Mouse (Mus musculus): Measurements from ENCODE around the gene Ubtfl1. TPM values are rescaled to one million over a fixed set of nuclear protein-coding genes. Genes with fewer than 3 reads are reported as not detected.
"Not testable (repeated sequence)": the region's sequence is repeated elsewhere in the genome, so short reads cannot be mapped to it uniquely, and the experiment has no call there.

Ubtfl1 gene
- not detected in 2 replicates for polyA plus RNA-seq (2015; fragmentation: Nextera tagmentation; extraction: Ambion mirVana)

- Histone ChIP-seq H3K27me3 (no peaks in the 10 kb centered on the region), H3K4me3 (no peak within 1 kb of the TSS), H3K4me1 (replicated peaks) (no peaks in the 10 kb centered on the region), H3K27ac (replicated peaks) (no peak within 1 kb of the TSS), H3K9me3 (no peaks in the 10 kb centered on the region), H3K9ac (no peak within 1 kb of the TSS), H3K36me3 (no peaks in the 10 kb centered on the region), H3K4me2 (no peak within 1 kb of the TSS)
- 86% methylated on average over 1 of the region's 1 CpGs for WGBS
- no peak for ATAC-seq (ENCODE audit: low FRiP score, low read depth)
These were observed at the start of gene Ubtfl1 for GRCm38 (mm10) chr9:18404118-18404517. Gene Ubtfl1, plus strand, starts transcription at chr9:18404418.

DNA sequence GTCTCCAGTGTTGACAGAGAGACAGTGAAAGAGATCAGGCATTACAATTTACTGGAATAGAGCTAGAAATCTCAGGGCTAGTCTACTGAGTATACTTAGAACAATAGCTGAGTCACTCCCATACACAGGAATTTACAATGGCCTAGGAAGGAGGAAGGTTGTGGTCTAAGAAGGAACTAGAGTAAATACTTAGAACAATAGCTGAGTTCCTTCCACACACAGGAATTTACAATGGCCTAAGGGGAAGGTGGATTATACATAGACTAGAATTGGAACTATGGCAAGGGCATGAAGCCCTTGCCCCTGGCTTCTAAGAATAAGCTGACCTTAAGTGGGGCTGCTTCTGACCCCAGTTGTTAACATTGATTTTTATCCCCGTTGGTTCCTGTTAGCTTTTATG, 31.2 kb upstream of the Ubtfl1 start:
- not testable (repeated sequence) for ATAC-seq (ENCODE audit: low FRiP score, low read depth); H3K4me3 ChIP-seq; H3K9ac ChIP-seq; H3K36me3 ChIP-seq; H3K4me2 ChIP-seq; H3K9me3 ChIP-seq; H3K4me1 ChIP-seq (replicated peaks); H3K27me3 ChIP-seq; H3K27ac ChIP-seq (replicated peaks)
- WGBS = 89% methylated on average over 1 of the region's 1 CpGs

DNA sequence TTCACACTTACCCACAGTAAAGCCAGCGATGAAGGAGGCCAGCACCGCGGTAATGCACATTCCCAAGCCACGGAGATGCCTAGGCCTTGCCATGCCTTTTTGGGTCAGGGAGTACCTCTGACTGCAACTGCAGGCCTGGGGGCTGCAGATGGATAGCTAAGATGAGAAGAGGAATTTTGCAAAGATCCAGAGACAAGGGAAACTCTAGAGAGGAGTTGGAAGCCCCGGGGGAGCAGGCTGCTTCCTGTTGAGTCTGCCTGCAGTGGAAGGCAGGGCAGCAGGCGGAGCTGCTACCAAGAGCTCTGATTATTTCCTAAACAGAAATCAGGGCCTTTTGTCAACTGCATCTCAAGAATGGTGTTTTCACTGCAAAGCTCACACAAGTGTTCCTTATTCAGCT, 18.4 kb upstream of the Ubtfl1 start:
- Histone ChIP-seq H3K9ac (no peak overlapping the region), H3K9me3 (no peaks in the 10 kb centered on the region), H3K27ac (replicated peaks) (no peak overlapping the region), H3K36me3 (no peaks in the 10 kb centered on the region), H3K27me3 (no peaks in the 10 kb centered on the region), H3K4me2 (0 out of 2 replicates have a peak overlapping the region, but pooled peaks have one; percentile 15), H3K4me3 (no peak overlapping the region), H3K4me1 (replicated peaks) (no peaks in the 10 kb centered on the region)
- 40% methylated on average over 6 of the region's 6 CpGs for WGBS
- no peak for ATAC-seq (ENCODE audit: low FRiP score, low read depth)

DNA sequence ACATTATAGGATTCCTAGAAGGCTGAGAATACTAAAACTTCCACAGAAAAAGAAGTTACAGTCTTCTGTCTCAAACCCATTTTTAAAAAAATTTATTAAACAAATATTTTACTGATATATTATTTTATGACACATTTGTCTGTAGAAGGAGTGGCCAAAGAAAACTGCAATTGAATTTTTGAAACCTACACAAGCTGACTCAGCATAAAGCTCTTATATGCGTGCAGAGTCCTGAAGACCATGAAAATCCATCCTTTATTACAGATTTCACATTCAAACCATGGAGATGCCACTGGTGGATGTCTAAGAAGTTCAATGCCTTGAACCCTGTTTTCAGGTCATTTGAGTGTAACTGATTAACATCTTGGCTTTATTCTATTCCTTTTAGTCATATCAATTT, 4.6 kb upstream of the Ubtfl1 start:
- no peaks in the 10 kb centered on the region for H3K27me3 ChIP-seq
- H3K36me3 ChIP-seq = no peaks in the 10 kb centered on the region
- no peak for ATAC-seq (ENCODE audit: low FRiP score, low read depth)
- no peak overlapping the region for H3K4me2 ChIP-seq
- no peak overlapping the region for H3K9ac ChIP-seq
- WGBS = 50% methylated on average over 1 of the region's 1 CpGs
- H3K4me1 ChIP-seq (replicated peaks) = no peaks in the 10 kb centered on the region
- H3K9me3 ChIP-seq = no peaks in the 10 kb centered on the region
- no peak overlapping the region for H3K27ac ChIP-seq (replicated peaks)
- no peak overlapping the region for H3K4me3 ChIP-seq

DNA sequence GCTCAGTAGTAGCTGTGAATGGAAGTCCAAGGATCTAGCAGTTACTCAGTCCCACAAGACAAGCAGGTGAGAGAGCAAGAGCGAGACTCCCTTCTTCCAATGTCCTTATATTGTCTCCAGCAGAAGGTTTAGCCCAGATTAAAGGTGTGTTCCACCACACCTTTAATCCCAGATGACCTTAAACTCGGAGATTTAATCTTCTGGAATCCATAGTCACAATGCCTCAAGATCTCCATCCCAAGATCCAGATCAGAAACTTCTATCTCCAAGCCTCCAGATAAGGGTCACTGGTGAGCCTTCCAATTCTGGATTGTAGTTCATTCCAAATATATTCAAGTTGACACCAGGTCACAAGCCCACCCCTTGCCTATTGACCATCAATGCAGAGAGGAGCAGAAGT, 1.3 kb upstream of the Ubtfl1 start, which contains the start of gene Naalad2:
Naalad2 (minus strand) TSS at position 101 of the 400 bp plus-strand sequence.
- not testable (repeated sequence) for H3K9ac ChIP-seq, H3K4me3 ChIP-seq
- 81% methylated on average over 2 of the region's 2 CpGs for WGBS

GRCm38 (mm10) chr9:18412371-18412770, 8.2 kb downstream of the Ubtfl1 start:
- H3K9me3 ChIP-seq; H3K4me3 ChIP-seq; ATAC-seq (ENCODE audit: low FRiP score, low read depth); H3K4me1 ChIP-seq (replicated peaks); H3K27ac ChIP-seq (replicated peaks); H3K27me3 ChIP-seq; H3K36me3 ChIP-seq; H3K4me2 ChIP-seq; H3K9ac ChIP-seq: not testable (repeated sequence)
- WGBS = 91% methylated on average over 4 of the region's 4 CpGs

More for the DNA sequence above, 1.3 kb upstream of the Ubtfl1 start, which contains the start of gene Naalad2:
- not testable (repeated sequence) for H3K4me2 ChIP-seq; H3K27me3 ChIP-seq; H3K4me1 ChIP-seq (replicated peaks); ATAC-seq (ENCODE audit: low FRiP score, low read depth); H3K27ac ChIP-seq (replicated peaks); H3K9me3 ChIP-seq; H3K36me3 ChIP-seq

GRCm38 (mm10) chr9:18430354-18430753, 26.1 kb downstream of the Ubtfl1 start, which contains the start of gene Mbd3l2:
Gene Mbd3l2, plus strand, starts transcription at chr9:18430654.
- no peaks in the 10 kb centered on the region for H3K27me3 ChIP-seq
- no peaks in the 10 kb centered on the region for H3K36me3 ChIP-seq
- ATAC-seq (ENCODE audit: low FRiP score, low read depth) = no peak
- H3K4me2 ChIP-seq = no peak within 1 kb of the TSS
- no peak within 1 kb of the TSS for H3K27ac ChIP-seq (replicated peaks)
- H3K4me1 ChIP-seq (replicated peaks) = no peaks in the 10 kb centered on the region
- H3K9ac ChIP-seq = no peak within 1 kb of the TSS
- no peaks in the 10 kb centered on the region for H3K9me3 ChIP-seq
- no peak within 1 kb of the TSS for H3K4me3 ChIP-seq

- H3K36me3 ChIP-seq = no peaks in the 10 kb centered on the region
- WGBS = 80% methylated on average over 10 of the region's 10 CpGs
- no peaks in the 10 kb centered on the region for H3K9me3 ChIP-seq
- no peaks in the 10 kb centered on the region for H3K27me3 ChIP-seq
- no peak overlapping the region for H3K9ac ChIP-seq
- H3K27ac ChIP-seq (replicated peaks) = no peak overlapping the region
- H3K4me1 ChIP-seq (replicated peaks) = no peaks in the 10 kb centered on the region
- ATAC-seq (ENCODE audit: low FRiP score, low read depth) = 0 out of 2 replicates have a peak, but pooled peaks have one; percentile 61
- no peak overlapping the region for H3K4me3 ChIP-seq
- no peak overlapping the region for H3K4me2 ChIP-seq
These were observed 27.5 kb downstream of the Ubtfl1 start for GRCm38 (mm10) chr9:18431687-18432086.

GRCm38 (mm10) chr9:18456520-18456919, 52.3 kb downstream of the Ubtfl1 start:
- H3K4me1 ChIP-seq (replicated peaks) = no peaks in the 10 kb centered on the region
- peaks cover 67% of the 10 kb centered on the region for H3K36me3 ChIP-seq
- ATAC-seq (ENCODE audit: low FRiP score, low read depth) = no peak
- H3K4me3 ChIP-seq = no peak overlapping the region
- H3K27ac ChIP-seq (replicated peaks) = no peak overlapping the region
- WGBS = 84% methylated on average over 4 of the region's 4 CpGs
- H3K9me3 ChIP-seq = no peaks in the 10 kb centered on the region; the same call in 1 of the 2 replicates
- no peaks in the 10 kb centered on the region for H3K27me3 ChIP-seq
- H3K4me2 ChIP-seq = no peak overlapping the region
- no peak overlapping the region for H3K9ac ChIP-seq

Small RNA genes lying within 50 kb of the gene (microRNA-seq; reads per million reads assigned to microRNA genes)
- gene Gm22854 = not detected

Other genes with a start within 250 kb of the Ubtfl1 start
- gene Chordc1, start 112.3 kb upstream of the Ubtfl1 start, polyA plus RNA-seq (2015; fragmentation: Nextera tagmentation; extraction: Ambion mirVana) = 122 and 130 TPM in 2 replicates
- gene Naalad2, start 1.4 kb upstream of the Ubtfl1 start, polyA plus RNA-seq (2015; fragmentation: Nextera tagmentation; extraction: Ambion mirVana) = 1.7 and 2.2 TPM in 2 replicates
- 0.12 TPM in 1 of 2 replicates, not detected in the other for gene Mbd3l2, start 26.2 kb downstream of the Ubtfl1 start, polyA plus RNA-seq (2015; fragmentation: Nextera tagmentation; extraction: Ambion mirVana)
- 30.0 and 39.0 TPM in 2 replicates for gene Zfp558, start 73.8 kb downstream of the Ubtfl1 start, polyA plus RNA-seq (2015; fragmentation: Nextera tagmentation; extraction: Ambion mirVana)
- gene Mbd3l1, start 73.9 kb downstream of the Ubtfl1 start, polyA plus RNA-seq (2015; fragmentation: Nextera tagmentation; extraction: Ambion mirVana) = not detected in 2 replicates

Data from hindbrain, embryonic 15.5 days (tissue).